Mouse (Mus musculus) forebrain, embryonic 14.5 days (tissue): Measurements from ENCODE around the gene Gmppa. TPM values are rescaled to one million over a fixed set of nuclear protein-coding genes. Genes with fewer than 3 reads are reported as not detected.
A peak's percentile ranks its signal among the peaks of the same experiment; 100 is the strongest.

Experiments used
- ATAC-seq: fragments of 200-750 bp; cut with Nextera tagmentation; 2 replicates; pipeline ENCODE4 v1.8.0; 2017; ENCODE audit warnings: mild to moderate bottlenecking, moderate library complexity
- DNase-seq: peaks from one replicate; pipeline ENCODE4 v3.0.0-alpha.2; 2015; ENCODE audit warnings: low spot score
- H3K27ac ChIP-seq: fragments of 300-500 bp; sonication (generic); 2 replicates; pipeline ENCODE4 v1.5.1; 2014; ENCODE audit warnings: low read depth, mild to moderate bottlenecking, control low read depth, low read length, moderate library complexity
- H3K27me3 ChIP-seq: fragments of 300-500 bp; sonication (generic); replicated peaks from 2 replicates; pipeline ENCODE4 v1.6.1; 2014; ENCODE audit warnings: low read length, control low read depth, mixed read lengths; ENCODE audit not compliant: control insufficient read depth, insufficient read depth
- H3K36me3 ChIP-seq: fragments of 300-500 bp; sonication (generic); 2 replicates; pipeline ENCODE4 v1.6.1; 2014; ENCODE audit warnings: low read length, control low read depth; ENCODE audit not compliant: control insufficient read depth, insufficient read depth
- H3K4me1 ChIP-seq: fragments of 300-500 bp; sonication (generic); 2 replicates; pipeline ENCODE4 v1.6.1; 2014; ENCODE audit warnings: antibody characterized with exemption, low read length, control low read depth; ENCODE audit not compliant: control insufficient read depth, insufficient read depth
- H3K4me2 ChIP-seq: fragments of 300-500 bp; sonication (generic); 2 replicates; pipeline ENCODE4 v1.6.1; 2014; ENCODE audit warnings: mild to moderate bottlenecking, control low read depth, low read length
- H3K4me3 ChIP-seq: fragments of 300-500 bp; sonication (generic); 2 replicates; pipeline ENCODE4 v1.5.1; 2014; ENCODE audit warnings: low read depth, low read length, control low read depth
- H3K9ac ChIP-seq: fragments of 300-500 bp; sonication (generic); 2 replicates; pipeline ENCODE4 v1.6.1; 2014; ENCODE audit warnings: mild to moderate bottlenecking, low read length, control low read depth, moderate library complexity
- H3K9me3 ChIP-seq: fragments of 300-500 bp; sonication (generic); replicated peaks from 2 replicates; pipeline ENCODE4 v1.6.1; 2016; ENCODE audit warnings: low read length, control low read depth, mixed read lengths; ENCODE audit not compliant: control insufficient read depth
- WGBS: fragments of 180-500 bp; shearing (Covaris S2); extraction: QIAGEN DNeasy Blood & Tissue Kit; methylation state at CpG from one replicate; pipeline ENCODE4 v1.1.7; 2014; 5-methylcytosine and 5-hydroxymethylcytosine counted together
- polyA plus RNA-seq: library from polyadenylated mRNA; unstranded; fragments of >200 nt; fragmentation: Nextera tagmentation; extraction: Ambion mirVana; gene quantifications from 2 replicates; pipeline ENCODE4 v1.2.1, GENCODE M21; 2014

Gmppa gene
- polyA plus RNA-seq, 1 experiment from 2014 or later = 72.4 TPM

- Histone ChIP-seq H3K36me3 (peaks cover 11% of the 10 kb centered on the region; the same call in 1 of the 2 replicates), H3K9me3 (no peaks in the 10 kb centered on the region), H3K4me3 (no peak overlapping the region), H3K9ac (peak overlapping the region; percentile 35), H3K4me1 (peaks cover 12% of the 10 kb centered on the region), H3K27me3 (no peaks in the 10 kb centered on the region), H3K4me2 (peak overlapping the region; percentile 31), H3K27ac (no peak overlapping the region)
- WGBS = 6% methylated on average over 15 of the region's 15 CpGs
- peak; percentile 58 for DNase-seq
- ATAC-seq = peak; percentile 67
Observed at GRCm38 (mm10) chr1:75399755-75400492, 35.8 kb upstream of the Gmppa start.

DNA sequence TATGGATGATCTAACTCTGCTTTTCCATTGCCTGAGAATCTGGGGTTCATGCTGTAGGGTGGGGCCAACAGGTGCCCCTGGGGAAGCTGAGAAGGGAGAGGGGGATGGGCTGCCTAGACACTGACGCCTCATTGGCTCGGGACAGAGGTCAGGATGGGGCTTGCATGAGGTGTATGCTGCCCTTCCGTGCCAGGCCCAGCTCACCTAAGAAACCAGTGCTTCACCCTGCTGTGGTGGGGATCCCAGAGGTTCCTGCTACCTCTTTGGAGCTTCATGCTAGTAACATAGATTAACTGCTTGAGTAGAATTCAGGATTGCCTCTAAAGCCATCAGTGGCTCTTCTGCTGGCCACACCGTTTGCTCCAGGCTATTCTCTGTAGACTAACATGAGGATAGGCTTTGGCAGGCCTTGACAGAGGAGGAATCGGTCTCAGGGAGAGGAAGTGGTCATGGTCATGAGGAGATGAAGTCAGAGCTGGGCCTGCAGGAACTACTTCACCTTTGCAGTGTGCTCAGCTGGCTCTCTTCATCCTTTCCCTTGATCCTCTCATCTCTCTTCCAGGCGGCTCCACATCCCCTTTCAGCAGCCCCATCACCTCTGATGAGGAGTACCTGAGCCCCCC lies 35.1 kb upstream of the Gmppa start:
- Histone ChIP-seq H3K27me3 (no peaks in the 10 kb centered on the region), H3K9me3 (no peaks in the 10 kb centered on the region), H3K9ac (no peak overlapping the region; the same call in 1 of the 2 replicates), H3K4me2 (peak overlapping the region; percentile 31; the same call in 1 of the 2 replicates), H3K27ac (no peak overlapping the region), H3K36me3 (peaks cover 11% of the 10 kb centered on the region; the same call in 1 of the 2 replicates), H3K4me1 (peaks cover 12% of the 10 kb centered on the region), H3K4me3 (no peak overlapping the region)
- ATAC-seq (0 out of 2 replicates have a peak, but pooled peaks have one; percentile 10), DNase-seq (no peak)
- 44% methylated on average over 6 of the region's 6 CpGs for WGBS

DNA sequence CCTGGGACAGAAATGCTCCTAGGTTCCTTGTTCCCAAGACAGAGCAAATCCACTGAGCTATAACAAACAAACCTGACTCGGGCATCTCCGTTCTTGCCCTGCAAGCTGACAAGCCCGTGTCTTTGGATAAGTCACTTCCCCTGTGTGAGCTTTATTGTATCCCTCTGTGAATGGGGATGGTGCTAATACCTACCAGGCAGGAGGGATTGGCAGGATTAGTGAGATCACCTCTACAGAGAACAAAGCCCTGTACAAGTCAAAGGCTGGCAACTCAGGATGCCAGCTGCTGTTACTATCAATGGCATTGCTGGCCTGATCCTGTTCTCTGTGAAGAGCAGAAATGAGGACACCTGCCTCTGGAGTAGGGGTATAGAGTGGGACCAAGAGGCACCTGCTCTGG lies 30.2 kb upstream of the Gmppa start:
- Histone ChIP-seq H3K9me3 (no peaks in the 10 kb centered on the region), H3K9ac (no peak overlapping the region), H3K27ac (no peak overlapping the region), H3K27me3 (no peaks in the 10 kb centered on the region), H3K4me3 (no peak overlapping the region), H3K4me1 (no peaks in the 10 kb centered on the region), H3K4me2 (no peak overlapping the region), H3K36me3 (peaks cover 19% of the 10 kb centered on the region; the same call in 1 of the 2 replicates)
- WGBS = 42% methylated on average over 3 of the region's 3 CpGs
- DNase-seq = no peak
- ATAC-seq = no peak

DNA sequence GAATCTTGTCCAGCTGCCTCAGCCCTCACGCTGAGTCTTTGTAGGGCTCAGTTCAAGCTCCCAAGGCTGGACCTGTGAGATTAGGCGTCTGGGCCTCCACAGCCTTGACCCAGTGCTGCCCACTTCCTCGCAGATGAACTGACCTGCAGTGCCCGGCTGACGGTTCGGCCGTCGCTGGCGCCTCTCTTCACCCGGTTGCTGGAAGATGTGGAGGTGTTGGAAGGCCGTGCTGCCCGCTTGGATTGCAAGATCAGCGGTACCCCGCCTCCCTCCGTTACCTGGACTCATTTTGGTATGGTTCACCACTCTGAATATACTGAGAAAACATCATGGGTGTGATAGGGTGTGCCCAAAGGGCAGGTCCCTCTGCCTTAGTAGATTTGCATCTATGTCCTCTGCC lies 29.6 kb upstream of the Gmppa start:
- no peak overlapping the region for H3K27ac ChIP-seq
- 94% methylated on average over 15 of the region's 15 CpGs for WGBS
- ATAC-seq = no peak

GRCm38 (mm10) chr1:75407056-75407455 lies 28.7 kb upstream of the Gmppa start:
- H3K4me3 ChIP-seq = no peak overlapping the region
- H3K27ac ChIP-seq = no peak overlapping the region
- no peaks in the 10 kb centered on the region for H3K4me1 ChIP-seq
- H3K36me3 ChIP-seq = peaks cover 13% of the 10 kb centered on the region; the same call in 1 of the 2 replicates
- no peak overlapping the region for H3K9ac ChIP-seq
- ATAC-seq = no peak
- 93% methylated on average over 9 of the region's 9 CpGs for WGBS
- no peaks in the 10 kb centered on the region for H3K27me3 ChIP-seq
- H3K9me3 ChIP-seq = no peaks in the 10 kb centered on the region
- no peak overlapping the region for H3K4me2 ChIP-seq
- DNase-seq = no peak

More for the DNA sequence above, 29.6 kb upstream of the Gmppa start:
- DNase-seq = no peak
- no peaks in the 10 kb centered on the region for H3K4me1 ChIP-seq
- no peaks in the 10 kb centered on the region for H3K27me3 ChIP-seq
- H3K4me3 ChIP-seq = no peak overlapping the region
- H3K4me2 ChIP-seq = no peak overlapping the region
- H3K36me3 ChIP-seq = peaks cover 18% of the 10 kb centered on the region; the same call in 1 of the 2 replicates
- no peak overlapping the region for H3K9ac ChIP-seq
- no peaks in the 10 kb centered on the region for H3K9me3 ChIP-seq

DNA sequence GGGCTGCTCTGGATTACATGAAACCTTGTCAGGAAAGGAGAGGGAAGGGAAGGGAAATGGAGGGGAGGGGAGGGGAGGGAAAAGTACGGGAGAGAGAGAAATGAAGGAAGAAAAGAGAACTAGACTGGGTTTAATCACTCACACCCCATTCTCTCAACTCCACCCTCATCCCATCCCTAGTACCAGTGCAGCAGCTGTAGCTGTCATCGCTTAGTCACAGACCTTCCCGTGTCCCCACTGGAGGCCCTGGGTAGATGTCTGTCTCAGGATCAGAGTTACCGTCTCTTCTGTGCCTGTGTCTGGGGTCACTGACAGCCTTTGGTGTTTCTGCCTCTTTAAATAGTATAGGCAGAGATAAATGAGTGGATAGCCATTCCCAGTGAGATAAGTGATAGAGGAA lies 27.5 kb upstream of the Gmppa start:
- no peak overlapping the region for H3K4me2 ChIP-seq
- WGBS = 95% methylated on average over 4 of the region's 4 CpGs
- H3K4me1 ChIP-seq = no peaks in the 10 kb centered on the region
- DNase-seq (no peak), ATAC-seq (no peak)
- H3K36me3 ChIP-seq = 0 out of 2 replicates have a peak, but pooled peaks cover 7% of the 10 kb centered on the region
- no peak overlapping the region; the same call in 1 of the 2 replicates for H3K9ac ChIP-seq
- H3K9me3 ChIP-seq = no peaks in the 10 kb centered on the region
- no peaks in the 10 kb centered on the region for H3K27me3 ChIP-seq
- no peak overlapping the region for H3K4me3 ChIP-seq
- no peak overlapping the region for H3K27ac ChIP-seq

- 96% methylated on average over 7 of the region's 7 CpGs for WGBS
- no peak for ATAC-seq
Observed at GRCm38 (mm10) chr1:75409950-75410349, 25.8 kb upstream of the Gmppa start.

DNA sequence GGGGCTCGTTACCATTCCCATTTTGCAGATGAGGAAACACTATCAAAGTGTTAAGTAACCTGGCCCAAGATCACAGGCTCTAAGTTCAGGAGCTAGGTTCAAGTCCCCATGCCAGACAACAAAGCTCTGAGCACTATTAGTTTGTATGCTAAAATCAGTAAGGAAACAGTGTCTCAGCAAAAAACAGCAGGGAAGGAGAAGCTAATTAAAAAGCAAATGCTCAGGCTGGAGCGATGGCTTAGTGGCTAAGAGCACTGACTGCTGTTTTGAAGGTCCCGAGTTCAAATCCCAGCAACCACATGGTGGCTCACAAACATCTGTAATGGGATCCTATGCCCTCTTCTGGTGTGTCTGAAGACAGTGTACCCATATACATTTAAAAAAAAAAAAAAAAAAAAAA lies 23.5 kb upstream of the Gmppa start:
- ATAC-seq = no peak
- Histone ChIP-seq H3K36me3 (0 out of 2 replicates have a peak, but pooled peaks cover 3% of the 10 kb centered on the region), H3K27me3 (no peaks in the 10 kb centered on the region), H3K4me3 (no peak overlapping the region), H3K27ac (no peak overlapping the region), H3K9ac (no peak overlapping the region), H3K4me2 (no peak overlapping the region), H3K9me3 (no peaks in the 10 kb centered on the region), H3K4me1 (no peaks in the 10 kb centered on the region)
- no peak for DNase-seq
- WGBS = 85% methylated on average over 3 of the region's 3 CpGs

More at GRCm38 (mm10) chr1:75409950-75410349, 25.8 kb upstream of the Gmppa start:
- H3K4me3 ChIP-seq = no peak overlapping the region
- H3K27me3 ChIP-seq = no peaks in the 10 kb centered on the region
- no peaks in the 10 kb centered on the region for H3K9me3 ChIP-seq
- no peak overlapping the region for H3K9ac ChIP-seq
- DNase-seq = no peak
- H3K4me1 ChIP-seq = no peaks in the 10 kb centered on the region
- no peak overlapping the region for H3K4me2 ChIP-seq
- 0 out of 2 replicates have a peak, but pooled peaks cover 7% of the 10 kb centered on the region for H3K36me3 ChIP-seq
- no peak overlapping the region for H3K27ac ChIP-seq

- Histone ChIP-seq H3K9me3 (no peaks in the 10 kb centered on the region), H3K4me2 (no peak overlapping the region), H3K27ac (no peak overlapping the region), H3K36me3 (no peaks in the 10 kb centered on the region), H3K4me1 (no peaks in the 10 kb centered on the region), H3K9ac (no peak overlapping the region), H3K27me3 (no peaks in the 10 kb centered on the region), H3K4me3 (no peak overlapping the region)
- DNase-seq = peak; percentile 23
- WGBS = 57% methylated on average over 3 of the region's 3 CpGs
- no peak for ATAC-seq
Observed at GRCm38 (mm10) chr1:75413749-75414148, 22.0 kb upstream of the Gmppa start.
